Mouse (Mus musculus) heart, adult 2 months (tissue): ENCODE results near the gene Olfr574.

ENCODE experiments used
- CTCF ChIP-seq: fragments of 200-600 bp; IDR thresholded peaks from 2 replicates; pipeline ENCODE4 v1.8.1; 2022; ENCODE audit warnings: antibody characterized with exemption, mild to moderate bottlenecking, moderate library complexity
- EP300 ChIP-seq: fragments of 200-500 bp; IDR thresholded peaks from 2 replicates; pipeline ENCODE4 v1.6.1; 2011; ENCODE audit warnings: low read depth, low read length, control low read depth; ENCODE audit not compliant: insufficient read depth
- POLR2A ChIP-seq: fragments of 200-500 bp; IDR thresholded peaks from 2 replicates; pipeline ENCODE4 v1.6.1; 2011; ENCODE audit warnings: mild to moderate bottlenecking, low read depth, low read length, control low read depth; ENCODE audit not compliant: insufficient read depth

GRCm38 (mm10) chr7:102927105-102927504 is 21.2 kb upstream of the Olfr574 start:
- TF ChIP-seq CTCF = no peak
- no peak for TF ChIP-seq POLR2A
- no peak for TF ChIP-seq EP300
